Mouse (Mus musculus) cortical plate, adult 2 months (tissue): Measurements from ENCODE around the gene Plcb3.

Experiments
- CTCF ChIP-seq: fragments of 200-500 bp; IDR thresholded peaks from 2 replicates; pipeline ENCODE4 v1.5.1; 2011; ENCODE audit warnings: mild to moderate bottlenecking, control low read depth, low read length; ENCODE audit not compliant: insufficient read depth; ENCODE audit errors: extremely low read depth
- POLR2A ChIP-seq: fragments of 200-500 bp; IDR thresholded peaks from 2 replicates; pipeline ENCODE4 v1.6.1; 2011; ENCODE audit warnings: mild to moderate bottlenecking, low read length, control low read depth; ENCODE audit not compliant: insufficient read depth; ENCODE audit errors: extremely low read depth

DNA sequence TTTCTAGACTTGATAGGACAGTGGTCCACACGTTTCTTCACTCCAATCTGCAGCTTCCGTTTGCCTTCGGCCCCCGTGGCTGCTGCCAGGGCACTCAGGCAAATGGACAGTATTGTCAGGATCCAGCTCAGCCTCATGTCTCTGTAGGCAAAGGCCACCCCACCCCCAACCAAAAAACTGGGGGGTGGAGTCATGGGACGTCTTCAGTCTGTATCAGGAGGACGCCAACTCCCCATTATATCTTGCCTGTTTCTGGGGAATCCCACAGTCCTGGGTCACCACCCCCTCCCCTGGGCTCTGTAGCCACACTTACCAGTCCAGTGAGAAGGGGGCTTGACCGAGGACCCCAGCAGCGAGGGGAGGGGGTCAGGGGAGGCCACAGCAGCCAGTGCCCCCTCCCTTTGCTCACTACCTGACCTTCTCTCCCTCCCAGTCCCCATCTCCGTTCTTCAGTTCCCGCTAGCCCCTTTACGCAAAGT, 2.8 kb upstream of the Plcb3 start:
- no peak for TF ChIP-seq CTCF
- TF ChIP-seq POLR2A: 0 out of 2 replicates have a peak, but pooled peaks have one; percentile 9
